Mouse (Mus musculus) retina, embryonic 14.5 days (tissue): Measurements from ENCODE around the gene Saa4.
A peak's percentile ranks its signal among the peaks of the same experiment; 100 is the strongest.
"Not testable (repeated sequence)": the region's sequence is repeated elsewhere in the genome, so short reads cannot be mapped to it uniquely, and the experiment has no call there.

ENCODE experiments used
- DNase-seq: peaks from one replicate; pipeline ENCODE4 v3.0.0-alpha.2; 2015; ENCODE audit warnings: low spot score

Gene Saa4

DNA sequence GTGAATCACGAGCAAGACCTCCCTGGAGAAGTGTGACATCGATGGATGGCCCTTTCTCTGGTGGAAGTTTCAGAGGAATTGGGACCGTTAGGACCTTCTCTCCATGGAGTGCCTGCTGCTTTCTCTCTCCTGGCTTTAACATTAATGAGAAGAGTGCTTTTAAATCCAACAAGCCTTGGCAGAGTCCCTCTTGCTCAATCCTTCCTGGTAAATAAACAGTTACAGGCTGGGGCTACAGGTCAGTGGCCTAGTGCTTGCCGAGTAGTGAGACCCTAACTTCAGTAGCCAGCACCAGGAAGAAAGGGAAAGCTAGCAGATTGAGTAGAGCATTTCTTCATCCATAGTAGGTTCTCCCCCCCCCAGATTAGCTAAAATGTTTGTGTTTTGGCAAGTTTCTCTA lies at the start of gene Saa4:
Gene Saa4, minus strand, starts transcription at position 146 of the 400 bp plus-strand sequence.
- DNase-seq: no peak

DNA sequence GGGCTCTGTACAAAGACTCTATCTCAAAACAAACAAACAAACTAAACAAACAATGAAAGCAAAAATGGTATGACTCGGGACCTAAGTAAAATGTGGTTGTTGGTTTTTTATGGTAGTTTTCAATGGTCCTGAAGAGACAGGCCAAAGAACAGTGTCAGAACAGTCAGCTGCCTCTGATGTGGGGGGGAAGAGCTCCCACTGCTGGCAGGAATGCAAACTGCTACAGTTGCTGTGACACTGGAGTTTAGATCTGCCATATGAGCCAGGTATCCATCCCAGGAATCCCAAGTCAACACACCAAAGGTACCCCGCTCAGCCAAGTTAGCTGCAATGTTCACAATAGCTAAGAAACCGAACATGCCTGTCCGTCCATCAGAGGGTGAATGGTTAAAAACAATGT lies 38.3 kb upstream of the Saa4 start:
- peak; percentile 87 for DNase-seq

DNA sequence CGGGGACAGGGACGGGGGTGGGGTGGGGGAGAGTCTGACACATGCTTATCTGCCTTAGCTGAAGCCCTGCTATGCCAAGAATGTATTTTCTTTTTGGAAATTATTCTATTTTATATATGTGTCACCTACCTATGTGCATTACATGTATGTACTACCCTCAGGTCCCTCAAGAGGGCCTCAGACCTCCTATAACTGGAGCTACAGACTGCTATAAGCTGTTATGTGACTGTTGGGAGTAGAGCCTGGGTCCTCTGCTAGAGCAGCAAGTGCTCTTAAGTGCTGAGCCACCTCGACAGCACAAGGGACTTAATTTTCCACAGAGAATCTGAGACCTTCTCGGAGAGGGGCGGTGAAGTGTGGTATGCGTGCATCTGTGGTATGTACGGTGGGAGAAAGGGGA lies 36.0 kb upstream of the Saa4 start:
- DNase-seq: no peak

DNA sequence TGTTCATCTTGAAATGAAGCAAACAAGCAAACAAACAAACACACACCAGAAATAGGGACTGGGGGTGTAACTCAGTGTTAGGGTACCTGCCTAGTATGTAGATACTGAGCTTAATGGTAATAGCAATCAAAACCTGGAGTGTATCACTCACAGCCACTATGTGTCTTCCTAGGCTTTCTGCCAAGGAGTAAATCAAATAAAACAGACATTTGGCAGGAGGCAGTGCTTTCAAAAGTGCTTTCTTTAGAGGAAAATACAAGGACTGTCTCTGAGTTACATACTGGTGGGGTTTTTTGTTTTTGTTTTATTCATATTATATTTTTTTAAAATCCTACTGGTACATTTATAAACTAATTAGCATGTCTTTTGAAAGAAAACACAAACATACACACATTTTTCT lies 35.0 kb upstream of the Saa4 start:
- no peak for DNase-seq

DNA sequence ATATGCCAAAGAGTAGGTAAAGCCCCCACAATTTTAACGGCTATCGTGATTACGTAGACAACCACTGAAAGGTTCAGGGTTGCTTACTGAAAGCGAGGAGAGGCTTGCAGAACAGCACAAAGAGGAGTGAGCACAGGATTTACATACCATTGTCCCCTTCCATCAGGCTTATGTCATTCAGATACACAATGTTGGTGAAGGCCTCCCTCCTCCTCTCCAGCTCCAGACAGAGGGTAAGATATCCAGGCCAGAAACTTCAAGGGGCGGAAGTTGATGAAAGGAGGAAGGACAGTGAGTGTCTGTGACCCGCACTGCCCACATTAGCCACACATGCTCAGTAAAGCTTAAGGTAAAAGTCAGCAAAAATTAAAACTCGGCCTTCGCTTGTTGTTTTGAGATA lies 32.3 kb upstream of the Saa4 start:
- DNase-seq: no peak

DNA sequence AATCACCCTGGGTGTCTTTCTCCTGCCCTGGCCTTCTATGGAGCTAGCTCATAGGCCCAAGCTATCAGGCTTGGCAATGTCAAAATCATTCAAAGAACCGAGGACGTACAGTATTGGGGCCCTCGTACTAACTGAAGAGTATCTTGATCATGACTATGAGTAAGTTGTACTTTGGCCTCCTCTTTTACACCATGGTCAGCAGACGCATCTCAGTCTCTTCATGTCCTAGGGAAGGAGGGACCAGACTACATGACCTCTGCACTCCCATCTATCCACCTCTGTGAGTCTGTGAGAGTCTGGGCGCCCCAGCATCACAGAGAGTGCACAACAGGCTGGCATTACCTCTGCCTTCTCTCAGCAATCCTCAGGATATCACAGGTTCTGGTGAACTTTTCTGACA lies 30.2 kb upstream of the Saa4 start:
- no peak for DNase-seq

DNA sequence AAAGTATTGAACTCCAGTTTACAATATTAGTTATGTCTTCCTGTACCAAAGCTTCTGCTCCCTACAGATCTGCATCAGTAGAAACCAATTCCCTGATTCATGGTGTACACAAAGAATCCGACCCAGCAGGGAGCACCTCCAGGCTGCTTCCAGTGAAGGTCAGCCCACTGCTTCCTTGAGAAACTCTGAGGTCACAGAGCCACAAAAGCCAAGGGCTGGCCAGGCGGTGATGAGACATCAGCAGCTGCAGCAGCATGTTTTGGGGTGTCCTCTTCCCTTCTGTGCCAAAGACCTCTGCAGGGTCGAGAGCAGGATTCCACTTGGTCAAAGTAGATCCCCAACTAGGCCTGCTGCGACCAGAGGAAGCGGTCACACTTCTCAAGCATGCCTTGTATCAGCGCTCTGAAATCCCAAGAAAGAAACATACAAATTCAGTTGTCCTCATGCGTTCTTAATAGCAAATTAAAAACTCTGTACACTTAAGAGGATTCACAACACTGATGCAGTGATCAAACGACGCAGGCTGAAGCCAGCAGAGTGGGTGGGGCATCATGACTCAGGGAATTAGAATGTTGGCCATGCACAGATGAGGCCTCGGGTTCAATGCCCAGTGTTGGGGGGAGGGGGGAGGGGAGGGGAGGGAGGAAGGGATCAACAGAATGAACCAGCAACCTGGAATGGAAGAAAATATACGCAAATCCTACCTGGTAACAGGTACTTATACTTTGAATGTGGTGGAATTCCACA lies 28.8 kb upstream of the Saa4 start:
- no peak for DNase-seq

DNA sequence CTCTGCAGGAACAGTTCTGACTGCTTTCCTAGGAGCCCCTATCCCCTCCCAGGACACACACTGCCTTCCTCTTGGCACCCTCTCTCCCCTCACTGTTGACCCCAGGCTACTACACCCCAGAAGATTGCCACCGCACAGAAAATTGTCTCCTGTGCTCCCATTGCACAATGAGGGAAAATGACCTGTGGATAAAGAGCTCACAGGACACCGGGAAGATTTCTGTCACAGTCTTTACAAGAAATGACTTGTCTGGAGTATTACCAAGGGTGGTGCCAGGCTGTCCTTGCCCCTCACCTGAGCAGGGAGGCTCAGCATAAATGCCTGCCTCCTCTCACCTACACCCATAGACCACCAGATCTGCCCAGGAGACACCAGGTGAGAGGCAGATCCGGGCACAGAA lies 19.1 kb upstream of the Saa4 start, which contains the start of gene Saa2:
Gene Saa2, plus strand, starts transcription at position 301 of the 400 bp plus-strand sequence.
- no peak for DNase-seq

DNA sequence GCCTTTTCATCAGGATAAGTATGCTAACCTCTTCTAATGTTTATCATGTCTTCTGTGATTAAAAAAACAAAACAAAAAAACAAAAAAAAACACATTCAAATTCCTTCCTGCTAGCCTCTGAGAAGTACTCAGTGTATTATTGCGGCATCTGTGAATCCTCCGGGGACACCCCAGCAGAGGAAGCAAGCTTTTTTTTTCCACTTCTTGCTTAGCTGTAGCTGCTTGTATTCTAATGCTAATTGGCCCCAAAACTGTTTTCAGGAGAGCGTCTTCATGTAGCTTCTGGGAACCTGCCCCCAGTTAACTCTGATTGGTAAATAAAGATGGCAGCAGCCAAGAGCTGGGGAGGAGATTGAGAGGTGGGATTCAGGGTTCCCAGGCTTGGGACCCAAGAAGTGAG lies 16.1 kb upstream of the Saa4 start:
- DNase-seq: no peak

DNA sequence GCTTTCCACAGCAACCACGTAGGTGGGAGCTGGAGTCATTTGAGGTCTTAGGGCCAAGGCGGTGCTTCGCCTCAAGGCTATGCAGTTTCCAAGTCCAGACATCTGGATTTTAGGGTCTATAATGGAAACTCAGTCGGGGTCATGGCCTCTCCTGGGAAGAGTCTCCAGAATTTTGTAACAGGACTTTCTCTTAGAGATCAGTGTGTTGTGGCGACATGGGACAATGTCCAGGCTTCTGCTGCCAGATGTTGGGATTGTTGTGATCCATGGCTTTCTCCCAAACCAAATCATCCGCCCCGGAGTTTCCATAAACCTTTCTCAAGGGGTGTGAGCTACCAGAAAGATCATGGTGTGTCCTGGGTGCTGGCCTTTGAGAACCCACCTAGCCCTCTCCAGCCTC lies 14.0 kb upstream of the Saa4 start:
- no peak for DNase-seq

DNA sequence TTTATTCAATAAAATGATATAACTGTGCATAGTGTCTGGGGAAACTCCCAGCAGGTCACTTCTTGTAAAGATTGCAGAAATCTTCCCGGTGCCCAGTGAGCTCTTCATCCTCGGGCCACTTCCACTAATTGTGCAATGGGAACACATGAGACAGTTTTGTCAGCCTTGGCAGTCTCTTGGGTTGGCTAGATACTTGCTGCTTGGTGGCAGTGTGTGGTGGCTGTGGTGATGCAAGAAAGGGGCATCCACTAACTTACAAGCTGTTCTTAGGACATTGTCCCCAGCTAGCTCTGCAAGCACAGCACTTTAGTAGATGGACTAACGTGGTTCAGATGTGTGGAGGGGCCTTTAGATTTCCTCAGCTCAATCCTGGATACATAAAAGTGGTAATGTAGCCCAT lies 13.4 kb upstream of the Saa4 start:
- DNase-seq: no peak

DNA sequence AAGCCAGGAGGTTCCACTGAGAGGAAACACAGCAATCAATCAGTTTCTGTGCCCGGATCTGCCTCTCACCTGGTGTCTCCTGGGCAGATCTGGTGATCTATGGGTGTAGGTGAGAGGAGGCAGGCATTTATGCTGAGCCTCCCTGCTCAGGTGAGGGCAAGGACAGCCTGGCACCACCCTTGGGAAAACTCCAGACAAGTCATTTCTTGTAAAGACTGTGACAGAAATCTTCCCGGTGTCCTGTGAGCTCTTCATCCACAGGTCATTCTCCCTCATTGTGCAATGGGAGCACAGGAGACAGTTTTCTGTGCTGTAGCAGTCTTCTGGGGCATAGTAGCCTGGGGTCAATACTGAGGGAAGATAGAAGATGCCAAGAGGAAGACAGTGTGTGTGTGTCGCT lies 10.5 kb upstream of the Saa4 start, which contains the start of gene Saa1:
Gene Saa1, minus strand, starts transcription at position 101 of the 400 bp plus-strand sequence.
- not testable (repeated sequence) for DNase-seq

DNA sequence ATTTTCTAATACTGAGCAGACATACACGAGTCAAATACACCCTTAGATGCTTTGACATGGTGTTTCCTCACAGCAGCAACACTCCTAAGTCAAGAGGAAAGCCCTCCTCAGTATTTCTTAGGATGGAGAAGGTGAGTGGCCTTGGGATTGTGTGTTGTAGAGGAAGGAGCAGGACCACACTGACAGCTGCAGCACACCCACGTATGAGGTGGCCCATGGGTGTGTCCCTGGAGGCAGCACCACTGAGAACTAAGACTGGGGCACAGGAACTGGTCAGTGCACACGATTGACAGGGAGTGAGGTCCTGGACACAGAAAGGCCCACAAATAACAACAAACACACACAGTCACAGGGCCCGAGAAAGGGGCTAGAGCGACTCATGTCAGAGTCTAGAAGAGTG lies 7.6 kb upstream of the Saa4 start:
- not testable (repeated sequence) for DNase-seq

DNA sequence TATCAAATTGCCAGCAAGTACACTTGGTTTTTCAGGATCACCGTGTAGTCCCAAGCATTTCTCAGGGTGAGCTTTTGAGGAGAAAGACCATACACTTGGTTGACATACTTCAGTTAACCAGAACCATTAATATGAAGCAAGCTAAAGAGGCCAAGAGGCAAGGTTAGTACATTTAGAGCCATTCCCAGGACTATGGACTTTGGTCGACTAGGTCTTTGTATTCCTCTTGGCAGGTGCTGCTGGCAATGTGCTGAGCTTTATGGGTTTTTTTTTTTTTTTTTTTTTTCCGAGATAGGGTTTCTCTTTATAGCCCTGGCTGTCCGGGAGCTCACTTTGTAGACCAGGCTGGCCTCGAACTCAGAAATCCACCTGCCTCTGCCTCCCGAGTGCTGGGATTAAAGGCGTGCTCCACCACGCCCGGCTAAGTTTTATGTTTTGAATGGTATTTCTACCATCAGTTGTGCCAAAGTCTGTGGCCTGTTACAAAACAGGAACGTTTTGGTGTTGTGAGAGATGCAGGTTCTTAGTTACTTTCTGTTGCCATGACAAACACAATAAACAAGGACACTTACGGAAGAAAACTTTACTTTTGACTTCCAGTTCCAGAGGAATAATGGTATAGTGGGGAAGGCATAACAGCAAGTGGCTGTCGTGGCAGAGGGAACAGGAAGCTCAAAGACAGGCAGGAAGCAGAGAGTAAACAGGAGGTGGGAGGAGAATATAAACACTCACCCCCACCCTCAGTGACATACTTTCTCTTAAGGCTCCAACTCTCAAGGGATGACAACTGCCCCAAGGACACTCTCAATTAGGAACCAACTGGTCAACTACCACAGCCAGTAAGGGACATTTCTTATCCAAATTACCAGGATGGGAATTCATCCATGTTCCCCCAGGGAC lies 6.4 kb upstream of the Saa4 start:
- no peak for DNase-seq

DNA sequence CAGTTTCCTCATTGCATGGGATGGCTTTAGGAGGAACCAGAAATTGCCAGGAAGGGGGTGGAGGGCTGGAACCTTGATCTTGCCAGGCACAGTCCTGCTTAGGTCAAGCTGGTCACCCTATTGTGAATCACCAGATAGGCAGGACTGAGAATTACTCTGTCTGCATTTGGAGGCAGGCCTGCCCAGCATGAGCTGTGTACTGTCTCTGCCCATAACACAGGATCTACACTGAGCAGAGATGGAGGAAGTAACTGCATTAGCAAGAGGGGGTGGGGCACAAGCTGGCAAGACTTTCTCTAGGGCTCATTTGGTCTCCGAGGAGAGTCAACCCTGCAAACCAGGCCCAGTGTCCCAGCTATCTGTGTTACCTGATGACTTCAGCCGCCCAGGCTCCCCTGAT lies 2.6 kb upstream of the Saa4 start:
- no peak for DNase-seq

DNA sequence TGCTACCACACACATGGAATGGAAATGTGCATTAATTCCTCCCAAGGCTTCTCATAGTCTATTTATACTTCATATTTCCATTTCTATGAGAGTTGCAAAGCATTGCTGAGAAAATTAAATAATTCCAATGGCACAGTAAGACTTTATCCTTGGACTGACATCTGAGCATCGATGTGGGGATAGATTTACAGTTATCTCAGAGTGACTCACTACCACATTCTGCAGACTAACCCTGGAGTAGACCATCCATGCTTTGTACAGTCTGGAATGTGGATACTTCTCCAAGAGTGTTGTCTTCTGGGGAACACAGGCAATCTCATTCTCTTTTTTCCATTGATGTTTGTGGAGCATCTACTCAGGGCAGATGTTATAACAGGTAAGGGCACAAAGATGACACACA lies 4.8 kb downstream of the Saa4 start:
- DNase-seq: no peak

DNA sequence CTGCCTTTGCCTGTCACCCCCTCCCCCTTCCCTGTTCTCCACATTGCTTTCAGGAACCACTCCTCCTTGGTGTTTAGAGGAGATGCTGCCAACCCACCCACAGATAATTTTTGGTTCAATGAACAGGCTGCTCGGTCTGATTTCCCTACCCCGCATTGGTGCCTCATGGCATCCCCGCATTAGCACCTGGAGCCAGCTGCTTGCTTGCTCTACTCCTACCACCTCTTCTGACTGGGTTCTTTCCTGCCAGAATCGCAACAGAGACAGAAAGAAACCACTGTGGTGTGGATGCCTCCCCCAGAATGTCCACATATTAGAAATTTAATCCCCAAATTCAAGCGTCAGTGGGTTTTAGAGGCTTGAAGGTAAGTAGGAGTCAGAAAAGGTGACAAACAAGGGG lies 8.0 kb downstream of the Saa4 start:
- no peak for DNase-seq

DNA sequence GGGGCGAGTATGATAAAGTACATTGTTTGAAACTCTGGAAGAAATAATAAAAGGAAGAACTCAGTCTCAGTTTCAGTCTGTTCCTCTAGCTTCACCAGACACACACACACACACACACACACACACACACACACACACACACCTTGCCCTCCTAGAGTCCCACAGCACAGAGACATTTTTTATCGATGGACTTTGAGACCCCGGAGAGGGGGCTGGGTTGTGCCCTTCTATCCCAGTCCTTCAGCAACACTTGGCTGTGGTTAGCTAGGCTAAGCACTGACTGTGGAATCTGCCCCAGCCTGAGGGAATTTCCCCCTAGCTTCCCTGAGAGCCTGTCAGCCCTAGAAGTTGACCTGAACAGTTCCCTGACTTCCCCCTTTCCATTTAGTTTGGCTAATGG lies 8.6 kb downstream of the Saa4 start:
- no peak for DNase-seq

DNA sequence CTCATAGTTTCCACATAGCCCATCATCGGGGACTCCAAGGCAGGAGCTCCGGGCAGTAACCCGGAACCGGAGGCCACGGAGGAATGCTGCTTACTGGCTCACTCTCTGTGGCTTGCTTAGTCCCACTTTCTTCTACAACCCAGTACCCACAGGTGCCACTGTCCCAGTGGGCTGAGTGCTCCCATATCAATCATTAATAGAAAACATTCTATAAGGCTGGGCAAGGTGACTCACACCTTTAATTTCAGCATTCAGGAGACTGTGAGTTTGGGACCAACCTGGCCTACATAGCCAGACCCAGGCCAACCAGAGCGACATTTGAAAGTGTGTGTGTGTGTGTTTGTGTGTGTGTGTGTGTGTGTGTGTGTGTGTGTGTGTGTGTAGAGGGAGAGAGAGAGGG lies 9.0 kb downstream of the Saa4 start:
- no peak for DNase-seq

DNA sequence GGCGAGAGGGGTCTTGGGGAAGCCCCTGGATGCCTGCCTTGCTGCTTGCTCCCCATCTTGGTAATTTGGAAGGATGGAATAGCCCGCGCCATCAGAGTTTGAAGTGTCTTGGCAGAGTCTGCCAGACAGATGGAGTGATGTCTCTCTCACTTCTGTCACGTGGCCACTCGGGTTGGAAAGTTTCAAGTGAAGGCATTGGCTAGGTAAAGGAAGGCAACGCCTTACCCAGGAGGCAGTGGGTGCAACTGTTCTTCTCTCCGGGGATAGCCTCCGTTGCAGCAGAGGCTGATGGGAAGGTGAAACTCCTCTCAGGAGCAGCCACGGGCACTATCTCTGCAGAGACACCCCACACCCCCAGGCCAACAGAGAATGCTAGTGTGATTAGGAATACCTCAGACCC lies 11.9 kb downstream of the Saa4 start:
- no peak for DNase-seq

DNA sequence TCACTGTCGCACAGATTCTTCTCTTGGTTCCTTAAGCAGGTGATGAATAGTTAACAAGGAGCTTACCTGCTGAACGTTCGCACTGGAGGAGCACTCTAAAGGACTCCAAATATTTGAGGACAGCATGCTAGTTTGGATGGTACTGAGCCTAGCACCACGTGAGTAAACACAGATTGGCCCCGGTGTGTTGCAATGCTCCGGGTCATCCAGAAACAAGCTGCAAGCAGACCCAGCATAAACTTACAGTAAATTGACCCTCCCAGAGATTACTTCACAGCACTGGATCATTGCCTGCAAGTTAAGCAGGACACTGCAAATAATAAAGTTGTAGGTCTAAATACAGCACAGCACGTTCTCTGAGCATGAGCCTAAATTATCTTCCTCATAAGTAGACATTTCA lies 12.9 kb downstream of the Saa4 start:
- no peak for DNase-seq

DNA sequence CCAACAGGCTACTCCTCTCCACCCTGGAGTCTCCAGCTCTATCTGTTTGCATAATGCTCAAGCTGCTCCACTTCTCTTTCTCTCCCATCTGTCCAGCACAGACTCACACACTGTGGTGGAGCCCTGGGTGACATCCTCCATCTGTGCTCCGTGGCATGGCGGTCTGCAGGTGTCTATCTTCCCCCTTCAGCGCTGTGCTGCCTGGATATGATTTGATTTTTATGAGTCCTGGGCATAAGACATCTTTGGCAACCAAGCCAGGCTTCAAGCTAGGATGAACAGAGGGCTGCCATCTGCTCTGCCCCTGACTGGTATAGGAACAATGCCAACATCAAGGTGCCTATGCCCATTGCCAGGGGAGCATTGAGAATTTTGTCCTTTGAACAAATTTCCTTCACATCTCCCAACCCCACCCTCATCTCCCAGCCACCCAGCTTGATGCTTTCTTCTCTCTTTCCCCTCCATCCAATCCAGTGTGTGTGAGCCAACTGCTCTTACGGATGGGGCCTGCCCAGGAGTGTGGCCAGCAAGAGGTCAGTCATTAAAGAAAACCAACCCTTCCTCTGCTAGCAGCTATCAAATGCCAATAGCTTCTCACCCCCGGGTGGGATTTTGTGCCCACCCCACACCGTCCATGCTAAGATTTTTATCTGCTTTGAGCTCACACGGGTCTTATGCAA lies 13.7 kb downstream of the Saa4 start:
- DNase-seq: no peak

DNA sequence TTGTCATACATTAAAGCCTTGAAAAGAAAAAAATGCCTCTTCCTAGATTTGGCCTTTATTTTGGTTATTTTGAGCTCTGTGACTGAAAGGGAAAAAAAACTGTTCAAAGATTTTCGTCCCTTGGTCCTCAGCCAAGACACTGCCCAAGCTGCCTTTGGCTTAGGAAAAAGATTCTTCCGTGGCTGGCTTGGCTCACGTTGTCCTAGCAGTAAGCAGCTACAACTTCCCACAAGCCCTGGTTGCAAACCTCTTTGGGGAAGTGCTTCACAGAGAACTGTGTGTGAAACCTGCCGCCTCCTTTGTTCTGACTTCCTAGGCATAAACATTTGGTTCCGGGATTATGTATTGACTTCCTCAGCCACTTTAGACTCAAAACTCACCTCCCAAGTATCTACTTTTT lies 15.5 kb downstream of the Saa4 start:
- DNase-seq: no peak
